Mouse (Mus musculus): ENCODE results near the gene Actr8.

Gene Actr8

DNA sequence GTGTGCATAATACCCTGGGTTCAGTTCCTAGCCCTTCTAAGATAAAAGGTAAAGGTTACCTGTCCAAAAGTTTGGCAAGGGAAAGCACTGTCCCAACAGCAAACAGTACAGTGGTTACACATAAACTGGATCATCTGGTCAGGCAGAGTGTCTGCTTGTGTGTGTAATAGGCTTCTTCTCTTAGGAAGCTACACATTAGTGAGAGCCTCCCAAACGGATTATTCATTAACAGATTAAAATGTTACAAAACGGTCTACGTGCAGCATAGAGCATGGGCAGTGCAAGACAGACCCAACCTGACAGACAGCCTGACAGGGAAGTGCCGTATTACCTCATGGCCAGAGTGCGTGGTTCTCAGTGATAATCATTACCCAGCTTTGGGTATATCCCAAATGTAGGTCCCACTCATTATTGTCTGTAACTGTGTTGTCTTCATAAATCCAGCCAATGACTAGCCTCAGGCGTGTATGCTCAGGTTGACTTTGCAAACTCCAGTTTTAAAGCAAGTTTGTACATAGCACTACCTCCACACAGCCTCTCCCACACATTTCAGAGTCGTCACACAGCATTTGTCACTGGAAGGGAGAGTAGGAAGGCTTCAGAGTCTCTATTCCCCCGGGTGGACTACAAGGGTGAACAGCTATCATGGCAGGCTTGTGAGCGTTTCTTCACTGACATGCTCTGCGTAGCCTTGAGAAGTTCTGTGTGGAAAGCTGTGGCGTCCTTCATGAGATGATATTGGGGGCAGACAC lies 18.0 kb downstream of the Actr8 start:
- no peak for DNase-seq (ENCODE audit: low spot score)

DNA sequence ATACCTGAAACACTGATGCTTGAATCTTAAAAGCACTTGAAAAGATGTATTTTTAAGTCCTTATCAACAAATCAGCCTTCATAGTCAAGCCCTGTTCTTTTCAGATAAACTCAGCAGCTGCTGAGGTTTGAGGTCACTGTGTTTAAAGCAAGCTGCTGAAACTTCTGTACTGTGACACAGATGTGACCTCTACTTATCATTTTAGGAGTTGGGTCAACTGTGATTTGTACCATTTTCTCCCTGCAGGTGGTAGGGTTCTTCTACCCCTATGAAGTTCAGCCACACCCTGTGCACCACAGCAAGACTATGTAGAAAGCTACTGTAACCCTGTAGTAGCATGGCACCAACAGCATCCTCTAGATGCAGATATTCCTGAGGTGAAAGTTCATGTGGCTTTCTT lies 19.2 kb downstream of the Actr8 start:
- DNase-seq (ENCODE audit: low spot score) = no peak

DNA sequence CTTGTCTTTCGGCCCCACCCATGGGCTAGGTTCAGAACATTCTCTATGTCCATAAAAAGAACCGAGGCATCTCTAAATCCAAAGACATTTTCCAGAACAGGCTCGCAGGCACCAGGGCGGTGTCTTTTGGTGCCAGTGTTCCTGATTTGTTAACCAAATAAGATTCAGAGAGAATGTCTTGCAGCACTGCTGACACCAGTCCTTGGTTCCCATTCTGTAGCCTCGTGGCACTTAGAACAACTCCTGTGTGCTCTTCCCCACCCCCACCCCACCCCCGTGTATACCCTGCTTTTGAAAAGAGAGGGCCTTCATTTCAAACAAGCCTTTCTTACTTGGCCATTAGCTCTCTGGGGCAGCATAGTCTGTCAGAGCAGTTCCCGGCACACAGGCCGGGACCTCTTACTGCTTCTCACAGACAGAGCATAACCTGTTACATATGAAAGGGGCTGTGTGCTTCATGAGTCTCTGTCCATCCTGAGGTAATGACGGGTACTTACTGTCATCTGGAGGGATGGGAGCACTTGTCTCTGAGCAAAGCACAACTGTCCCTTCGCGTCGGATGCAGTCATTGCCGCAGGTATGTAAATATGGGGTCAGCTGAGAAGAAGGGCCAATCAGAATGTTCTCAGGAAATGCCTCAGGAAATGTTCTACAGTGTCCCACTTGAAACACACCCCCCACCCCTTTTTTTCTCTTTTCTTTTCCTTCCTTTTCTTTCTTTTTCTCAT lies 20.8 kb downstream of the Actr8 start:
- no peak for DNase-seq (ENCODE audit: low spot score)

DNA sequence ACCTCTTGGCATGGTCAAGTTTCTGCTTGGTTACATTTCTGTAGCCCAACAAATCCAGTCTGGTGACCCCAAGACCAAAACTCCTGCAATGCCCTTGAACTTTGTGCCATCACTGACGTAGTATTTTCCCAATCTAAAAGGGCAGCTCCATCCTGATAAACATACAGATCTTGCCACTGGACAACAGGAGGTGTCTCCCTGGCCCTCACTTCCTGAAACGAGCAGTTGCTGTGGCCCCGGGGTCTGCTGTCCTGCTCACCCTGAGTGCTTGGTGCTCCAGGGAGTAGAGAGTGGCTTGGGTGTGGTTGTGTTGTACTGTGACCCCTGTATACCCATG lies 21.3 kb downstream of the Actr8 start:
- DNase-seq (ENCODE audit: low spot score) = no peak

DNA sequence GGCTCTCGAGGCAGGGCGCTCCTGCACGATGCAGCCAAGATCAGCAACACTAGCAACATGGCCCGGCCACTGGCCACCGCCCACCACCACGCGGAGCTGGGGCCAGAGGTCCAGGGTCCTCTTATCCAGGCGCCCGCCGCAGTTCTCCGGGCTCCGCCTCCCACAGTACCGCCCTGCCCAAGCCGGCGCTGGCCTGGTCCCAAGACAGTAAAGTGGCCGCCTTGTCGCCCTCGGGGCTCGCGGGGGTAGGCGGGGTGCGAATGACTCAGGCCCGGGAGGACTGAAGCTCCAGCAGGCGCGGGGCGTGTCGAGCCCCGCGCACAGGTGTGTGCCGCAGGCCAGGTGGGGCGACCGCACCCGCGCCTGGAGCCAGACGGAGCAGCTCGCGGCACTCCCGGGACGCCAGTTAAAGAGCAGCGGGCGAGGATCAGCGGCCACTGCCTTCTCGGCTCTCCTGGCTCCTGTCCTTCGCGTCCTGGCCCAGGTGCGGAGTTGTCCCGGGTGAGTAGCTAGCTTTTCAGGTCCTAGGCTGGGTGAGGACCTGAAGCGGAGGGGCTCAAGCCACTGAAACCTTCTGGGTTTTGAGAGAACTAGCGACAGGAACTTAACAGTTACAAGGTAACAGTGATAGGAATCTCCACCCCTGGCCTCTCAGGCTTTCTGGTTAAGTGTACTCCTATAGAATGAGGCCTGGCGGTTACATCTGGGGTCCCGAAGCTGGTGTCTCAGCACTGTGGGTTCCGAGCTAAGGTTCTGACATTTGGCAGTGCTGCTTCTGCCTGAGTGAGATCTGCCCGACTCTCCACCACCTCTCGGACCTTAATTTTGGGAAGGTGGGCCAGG lies 30.8 kb downstream of the Actr8 start, which contains the start of the genes Il17rb and Chdh:
Il17rb (minus strand) TSS at position 164 of the 843 bp plus-strand sequence.
Chdh (plus strand) TSS at position 291 of the 843 bp plus-strand sequence.
- peak; percentile 74 for DNase-seq (ENCODE audit: low spot score)

DNA sequence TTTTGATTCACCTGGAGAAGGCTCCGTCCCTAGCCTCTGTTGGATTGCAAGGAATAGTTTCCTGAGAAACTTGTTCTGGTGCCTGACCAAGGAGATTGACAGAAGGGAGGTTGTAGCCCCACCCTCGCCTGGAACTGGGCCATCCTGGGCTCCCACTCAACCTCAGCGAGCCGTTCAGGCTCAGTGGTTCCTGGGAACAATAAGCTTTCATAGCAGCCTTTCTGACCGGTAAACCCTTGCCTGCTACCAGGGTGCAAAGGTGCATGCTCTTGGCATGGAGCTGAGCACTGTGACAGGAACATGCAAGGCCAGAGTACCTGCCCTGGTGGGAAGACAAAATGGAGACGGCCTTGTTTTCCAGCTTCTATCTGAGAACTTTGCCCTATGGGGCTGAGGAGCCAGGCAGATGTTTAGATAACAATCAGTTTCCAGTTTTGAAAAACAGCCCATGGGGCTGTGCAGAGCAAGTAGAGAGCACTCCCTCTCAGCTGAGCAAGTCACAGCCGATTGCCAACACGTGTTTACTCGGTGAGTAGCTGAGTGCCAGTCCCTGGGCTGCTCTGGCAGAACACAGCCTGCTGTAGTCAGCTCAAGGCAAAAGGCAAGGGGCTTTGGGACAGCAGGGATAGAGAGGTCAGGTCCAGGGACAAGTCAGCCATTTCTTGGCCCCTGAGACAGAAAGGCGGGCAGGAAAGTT lies 31.9 kb downstream of the Actr8 start:
- DNase-seq (ENCODE audit: low spot score) = peak; percentile 75

DNA sequence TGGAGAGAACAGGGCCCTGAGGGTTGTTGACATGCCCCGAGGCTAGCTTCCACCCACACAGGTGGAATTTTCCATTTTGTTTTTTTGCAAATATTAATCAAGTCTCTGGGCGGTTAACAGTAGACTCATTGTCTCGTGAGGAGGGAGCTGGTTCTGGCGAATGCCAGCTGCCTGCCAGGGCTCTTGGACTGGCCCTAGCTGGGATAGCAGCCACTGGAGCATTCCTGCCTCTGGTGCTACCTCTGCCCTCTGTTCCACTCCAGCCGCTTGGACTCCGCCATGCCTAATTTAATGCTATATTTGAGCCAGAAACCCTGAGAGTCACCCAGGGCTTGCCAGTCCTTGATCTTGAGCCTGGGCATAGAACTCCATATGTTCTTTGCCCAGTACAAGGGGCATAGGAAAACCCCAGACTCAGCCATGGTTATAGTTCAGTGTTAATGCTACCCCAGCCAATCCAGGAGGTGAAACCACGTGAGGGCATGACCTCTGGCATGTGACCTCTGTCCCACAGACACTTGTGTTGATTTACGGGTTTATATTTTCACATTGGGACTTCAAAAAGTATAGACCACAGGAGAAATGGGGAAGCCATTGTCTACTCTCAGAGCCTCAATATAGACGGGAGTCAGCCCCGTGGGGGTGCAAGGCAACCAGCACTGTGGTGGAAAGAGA lies 33.9 kb downstream of the Actr8 start:
- peak; percentile 24 for DNase-seq (ENCODE audit: low spot score)

DNA sequence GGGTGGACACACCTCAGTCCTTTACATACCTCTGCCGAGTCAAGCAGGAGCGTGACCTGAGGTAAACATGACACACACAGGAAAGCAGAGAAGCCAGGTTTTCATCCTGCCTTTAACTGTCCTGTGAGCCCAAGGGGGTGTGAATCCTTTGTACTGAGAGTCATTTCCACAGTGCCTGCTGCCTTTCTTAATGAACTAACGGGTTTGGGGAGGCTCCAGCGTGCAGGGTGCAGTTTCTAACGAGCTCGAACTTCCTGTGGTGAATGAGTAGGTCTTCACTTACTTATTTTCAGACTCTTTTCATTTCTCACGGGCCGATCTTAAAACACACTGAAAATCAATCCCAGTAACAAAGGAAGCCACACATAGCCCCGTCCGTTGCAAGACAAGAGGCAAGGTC lies 36.4 kb downstream of the Actr8 start:
- DNase-seq (ENCODE audit: low spot score) = no peak

DNA sequence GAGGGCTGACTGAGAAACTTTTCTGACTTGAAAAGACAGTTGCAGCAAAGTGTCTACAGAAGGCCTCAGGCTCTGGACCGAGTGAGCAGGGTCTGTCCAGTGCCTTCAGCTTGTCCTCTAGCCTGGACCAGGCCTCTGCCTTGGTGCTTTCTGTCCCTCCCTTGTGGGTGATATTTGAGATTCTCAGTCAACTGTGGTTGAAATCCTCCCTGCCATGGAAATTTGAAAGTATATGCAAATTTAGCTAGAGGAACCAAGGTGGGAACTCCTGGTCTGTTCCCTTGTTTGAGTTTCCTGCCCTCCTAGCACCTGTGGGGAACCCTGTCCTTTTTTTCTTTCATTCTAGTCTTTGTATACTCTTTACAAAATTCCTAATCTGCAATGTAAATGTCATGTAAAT lies 36.9 kb downstream of the Actr8 start:
- DNase-seq (ENCODE audit: low spot score) = no peak

DNA sequence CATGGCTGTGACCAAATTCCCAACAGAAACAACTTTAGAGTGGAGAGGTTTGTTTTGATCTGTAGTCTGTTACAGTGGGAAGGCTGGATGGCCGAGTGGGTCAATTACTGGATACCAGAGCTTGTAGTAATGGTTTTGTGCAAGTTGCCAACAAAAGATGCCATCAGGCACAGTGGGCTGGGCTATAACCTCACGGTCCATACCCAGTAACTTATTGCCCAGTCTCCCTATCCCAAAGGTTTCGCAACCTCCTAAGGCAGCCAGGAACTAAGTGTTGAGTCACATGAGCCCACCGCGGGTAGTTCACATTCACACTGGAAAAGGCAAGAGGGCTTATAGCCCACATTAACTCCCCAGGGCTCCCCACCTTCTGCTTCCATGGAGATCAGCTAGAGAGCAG lies 38.5 kb downstream of the Actr8 start:
- DNase-seq (ENCODE audit: low spot score) = no peak

DNA sequence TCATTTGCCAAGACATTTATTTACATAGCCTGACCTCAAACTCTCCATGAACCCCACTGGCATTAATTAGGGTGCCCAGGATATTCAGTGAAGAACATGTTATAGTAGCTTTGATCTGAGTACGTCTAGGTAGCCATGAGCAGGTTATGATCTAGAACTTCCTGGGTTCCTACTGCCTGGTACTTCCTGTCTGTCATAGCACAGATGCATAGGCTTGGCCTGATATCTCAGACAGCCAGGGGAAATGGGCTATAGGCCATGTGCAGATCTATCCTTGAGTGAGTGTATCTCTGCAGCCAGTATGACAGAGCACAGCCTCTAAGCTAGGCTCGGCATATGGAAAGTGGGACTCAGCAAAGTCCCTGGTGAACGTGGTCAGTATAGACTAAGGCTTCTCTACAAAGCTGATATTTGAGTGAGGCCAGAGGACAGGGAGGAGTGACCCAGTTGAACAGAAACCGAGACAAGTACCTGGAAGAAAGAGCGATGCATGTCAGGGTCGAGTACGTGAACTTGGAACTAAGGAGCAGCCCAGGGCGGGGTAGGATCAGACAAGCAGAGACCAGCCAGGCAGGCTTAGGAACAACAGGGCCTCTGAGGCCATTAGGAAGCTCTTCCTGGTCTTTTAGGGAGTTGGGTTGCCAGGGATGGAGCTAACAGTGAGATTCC lies 39.8 kb downstream of the Actr8 start:
- no peak for DNase-seq (ENCODE audit: low spot score)

DNA sequence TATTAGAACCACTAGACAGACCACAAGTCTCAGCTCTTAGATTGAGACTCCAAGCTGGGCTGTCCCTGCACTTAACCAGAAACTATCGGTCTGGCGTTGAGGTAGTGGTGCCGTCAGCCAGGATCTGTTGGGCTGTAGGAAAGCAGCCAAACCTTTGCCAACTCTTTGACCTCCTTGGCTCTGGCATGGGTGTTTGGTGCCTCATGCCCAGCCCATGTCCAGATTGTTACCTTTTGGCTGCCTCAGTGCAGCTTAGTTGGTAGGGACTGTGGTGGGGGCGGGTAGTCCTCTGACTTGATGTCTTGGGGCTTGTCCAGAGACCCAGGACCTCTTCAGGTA lies 40.3 kb downstream of the Actr8 start:
- DNase-seq (ENCODE audit: low spot score) = no peak

DNA sequence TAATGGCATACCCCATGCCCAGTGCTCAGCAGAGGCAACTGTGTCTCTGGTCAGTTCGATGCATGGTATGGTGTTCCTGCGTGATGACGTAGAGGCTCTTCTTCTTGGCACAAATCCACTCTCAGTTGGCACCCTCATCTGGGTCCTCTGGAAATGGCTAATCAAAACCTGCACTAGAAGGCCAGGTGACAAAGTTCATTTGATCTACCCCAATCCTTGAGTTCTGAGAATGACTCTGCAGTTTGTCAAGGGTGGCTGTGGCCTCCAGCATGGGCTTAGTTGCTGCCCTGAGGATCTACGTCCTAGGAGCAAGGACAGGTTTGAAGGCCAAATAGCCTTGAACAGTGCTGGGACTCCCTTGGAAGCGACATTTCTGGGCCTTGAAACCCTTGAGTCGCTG lies 40.7 kb downstream of the Actr8 start:
- DNase-seq (ENCODE audit: low spot score) = no peak

DNA sequence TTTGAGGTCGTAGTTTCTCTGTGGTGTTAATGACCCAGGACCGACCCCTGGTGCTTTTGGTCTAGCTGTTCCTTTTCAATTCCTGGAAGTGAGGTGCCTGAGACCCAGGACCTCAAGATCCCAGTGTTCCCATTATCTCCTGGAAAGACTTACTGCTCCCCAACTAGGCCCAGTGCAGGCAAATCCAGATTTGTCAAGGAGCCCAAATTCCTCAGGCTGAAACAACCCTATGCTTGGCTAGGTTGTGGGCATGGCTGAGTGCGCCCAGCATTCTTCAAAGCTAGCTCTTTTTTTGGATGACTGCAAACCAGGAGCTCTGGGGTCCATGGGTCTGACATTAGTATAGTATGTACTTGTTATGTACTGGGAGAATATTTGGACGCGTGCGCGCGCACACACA lies 41.2 kb downstream of the Actr8 start:
- no peak for DNase-seq (ENCODE audit: low spot score)

DNA sequence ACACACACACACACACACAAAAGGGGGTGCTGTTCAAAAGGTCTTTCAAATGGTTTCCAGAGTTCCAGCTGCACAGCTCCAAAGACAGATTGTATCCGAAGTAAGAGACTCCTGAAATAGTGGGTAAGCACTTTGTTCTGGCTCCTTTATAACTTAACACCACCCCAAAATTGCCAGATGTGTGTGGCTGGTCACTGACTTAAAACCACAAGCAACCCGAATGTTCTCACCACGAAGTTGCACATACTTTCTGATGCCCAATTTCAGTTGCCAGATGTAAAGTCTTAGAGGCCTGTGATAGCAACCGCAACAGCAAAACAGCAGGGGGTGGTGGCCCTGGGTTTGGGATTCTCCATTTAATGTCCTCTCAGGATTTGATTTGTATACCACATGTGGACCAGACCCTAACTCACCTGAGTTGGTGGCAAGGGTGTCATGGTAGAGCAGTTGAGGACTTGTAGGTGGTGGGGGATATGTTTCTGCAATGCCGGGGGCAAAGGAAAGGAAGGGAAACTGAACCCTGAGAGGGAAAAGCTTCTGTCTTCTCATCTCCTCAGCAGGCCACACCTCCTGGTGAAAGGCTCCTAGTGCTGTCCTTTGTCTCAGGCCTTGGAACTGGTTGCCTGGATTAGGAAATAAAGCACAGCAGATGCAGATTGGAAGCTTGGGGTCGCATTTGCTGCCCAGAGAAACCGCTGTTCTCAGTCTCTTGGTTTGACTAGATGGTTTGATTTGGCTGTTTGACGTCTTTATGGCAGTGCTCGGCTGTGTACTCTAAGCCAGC lies 41.8 kb downstream of the Actr8 start:
- no peak for DNase-seq (ENCODE audit: low spot score)

DNA sequence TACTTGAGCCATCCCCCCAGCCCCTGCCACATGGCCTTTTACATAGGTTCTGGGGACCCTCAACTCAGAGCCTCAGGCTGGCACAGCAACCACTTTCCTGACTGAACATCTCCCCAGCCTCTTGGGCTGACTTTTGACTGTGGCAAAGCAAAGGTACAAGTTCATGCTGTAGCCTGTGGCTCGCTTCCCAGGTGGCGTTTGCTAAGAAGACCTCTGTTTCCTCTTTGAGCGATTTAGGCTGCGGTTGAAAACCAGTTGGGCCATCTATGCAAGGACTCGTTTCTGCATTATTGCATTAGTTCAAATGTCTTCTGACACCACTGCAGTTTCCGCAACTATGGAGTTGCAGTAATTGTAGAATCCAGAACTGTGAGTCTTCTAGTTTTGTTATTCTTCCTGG lies 44.3 kb downstream of the Actr8 start:
- DNase-seq (ENCODE audit: low spot score) = no peak

DNA sequence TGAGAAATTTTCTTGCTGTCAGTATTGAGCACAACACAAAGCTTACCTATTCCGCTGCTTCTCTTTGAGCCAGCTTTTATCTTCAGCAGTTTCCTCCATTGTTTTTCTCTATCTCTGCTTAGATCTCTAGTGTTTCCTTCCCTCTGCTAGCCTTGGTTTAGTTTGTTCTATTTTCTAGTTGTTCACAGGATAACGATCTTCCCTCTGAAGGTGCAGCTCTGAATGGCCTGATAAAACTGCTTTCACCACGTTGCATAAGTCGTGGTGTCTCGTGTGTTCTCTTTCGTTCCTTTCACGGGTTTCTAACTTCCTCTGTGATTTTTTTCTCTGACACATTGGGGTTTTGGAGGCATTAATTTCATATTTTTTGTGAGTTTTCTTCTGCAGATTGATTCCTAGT lies 46.2 kb downstream of the Actr8 start:
- no peak for DNase-seq (ENCODE audit: low spot score)

DNA sequence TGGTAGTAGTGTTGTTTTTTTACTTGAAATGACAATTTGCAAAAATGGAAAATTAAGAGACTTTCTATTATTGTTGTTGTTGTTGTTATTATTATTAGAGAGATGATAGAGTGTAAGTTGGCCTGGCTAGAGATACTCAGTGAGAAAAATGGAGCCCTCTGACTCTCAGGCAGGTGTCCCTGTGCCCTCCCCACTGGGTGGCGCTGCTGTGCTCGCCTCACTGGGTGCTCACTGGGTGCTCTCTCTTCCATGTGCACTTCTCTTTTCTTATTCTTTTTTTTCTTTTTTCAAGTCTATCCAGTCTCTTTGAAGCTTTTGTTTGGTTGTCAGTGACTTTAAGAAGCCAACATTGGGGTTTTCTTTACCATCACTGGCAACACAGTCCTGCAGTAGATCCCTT lies 49.2 kb downstream of the Actr8 start:
- DNase-seq (ENCODE audit: low spot score) = peak; percentile 30

DNA sequence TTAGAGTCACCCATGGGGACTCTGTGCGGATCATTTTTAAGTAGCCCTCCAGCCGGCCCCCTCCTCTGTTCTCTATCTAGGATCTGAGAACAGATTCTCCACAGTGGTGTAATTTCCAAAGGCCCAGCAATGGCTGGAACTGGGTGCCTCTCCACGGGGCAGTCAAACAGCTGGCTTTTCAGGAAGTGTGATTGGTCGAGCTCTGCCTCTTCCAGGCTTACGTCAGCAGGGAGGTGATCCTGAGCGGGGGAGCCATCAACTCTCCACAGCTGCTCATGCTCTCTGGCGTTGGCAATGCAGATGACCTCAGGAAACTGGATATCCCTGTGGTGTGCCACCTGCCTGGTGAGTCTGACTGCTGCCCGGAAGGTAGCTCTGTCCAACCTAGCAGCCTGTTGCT lies 55.3 kb downstream of the Actr8 start:
- DNase-seq (ENCODE audit: low spot score) = no peak

DNA sequence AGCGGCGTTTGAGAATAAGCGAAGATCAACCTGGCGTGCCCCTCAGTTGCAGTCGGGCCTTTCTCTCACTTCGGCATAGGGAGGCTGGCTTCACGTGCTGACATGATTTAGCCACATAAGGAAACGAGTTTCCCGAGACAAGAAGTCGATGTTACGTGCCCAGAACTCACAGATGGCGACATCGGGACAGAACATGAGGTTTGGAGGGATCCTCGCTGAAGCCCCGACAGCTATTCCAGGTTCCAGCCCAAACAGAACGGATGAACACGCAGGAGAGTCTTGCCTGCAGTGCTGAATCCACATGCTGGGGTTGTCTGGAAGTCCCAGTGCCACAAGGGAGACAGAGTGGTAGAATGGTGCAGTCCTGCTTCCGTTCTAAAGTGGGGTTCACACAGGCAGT lies 60.3 kb downstream of the Actr8 start:
- no peak for DNase-seq (ENCODE audit: low spot score)

Measured in ovary, postnatal 36 days (tissue).